Mouse (Mus musculus) stomach, postnatal 0 days (tissue): ENCODE results near the gene Itga3.

Source experiments
- CTCF ChIP-seq: IDR thresholded peaks from 2 replicates; pipeline ENCODE4 v1.5.1; 2016; ENCODE audit warnings: antibody characterized with exemption, low read depth, mild to moderate bottlenecking, moderate library complexity
- EP300 ChIP-seq: optimal IDR thresholded peaks from 2 replicates; pipeline ENCODE3; 2016; ENCODE audit warnings: antibody characterized with exemption

GRCm38 (mm10) chr11:95012487-95012886 is 64.1 kb downstream of the Itga3 start:
- no peak for TF ChIP-seq CTCF
- no peak for TF ChIP-seq EP300
